Mouse (Mus musculus): Measurements from ENCODE around the gene Lgals4.

Lgals4 gene

DNA sequence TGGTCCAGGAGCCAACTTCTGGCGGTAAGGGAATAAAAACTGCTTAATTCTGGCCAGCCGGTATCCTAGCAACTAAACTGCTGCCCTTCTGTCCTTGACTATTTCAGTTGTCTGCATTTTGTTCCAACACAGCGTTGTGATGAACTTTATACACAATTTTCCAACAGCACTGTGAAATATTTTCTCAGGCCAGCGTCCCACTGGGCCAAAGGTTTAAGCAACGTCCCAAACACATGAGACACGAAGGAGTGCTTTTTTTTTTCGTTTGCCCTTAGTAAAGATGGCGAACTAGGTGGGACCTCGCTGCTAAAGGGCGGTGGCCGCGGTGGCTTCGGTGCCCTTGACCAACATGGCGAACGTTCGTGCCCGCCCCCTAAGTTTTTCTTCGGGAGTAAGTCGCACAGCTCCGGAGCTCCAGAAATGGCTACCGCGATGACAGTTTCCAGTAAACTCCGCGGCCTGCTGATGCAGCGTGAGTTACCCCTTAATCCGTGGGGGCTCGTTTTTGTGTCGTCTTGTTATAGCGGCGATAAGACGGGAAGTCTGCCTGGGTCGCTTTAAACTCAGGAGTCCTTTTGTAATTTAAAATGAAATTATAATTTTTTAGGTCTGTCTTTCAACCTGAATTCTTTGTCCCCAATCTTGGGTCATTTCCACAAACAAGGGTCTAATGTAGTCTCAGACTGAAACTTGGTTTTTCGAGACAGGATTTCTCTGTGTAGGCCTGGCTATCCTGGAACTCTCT lies 8.5 kb upstream of the Lgals4 start, which contains the start of gene Ech1:
Ech1 (plus strand) TSS at position 277 of the 745 bp plus-strand sequence.
- ChIA-PET CTCF (interaction anchor here in 3 of 4 experiments (0.7 to 1.3 kb wide), 6 partner anchors 15 to 388 kb away, joined by 3 to 5 read pairs (median 3); partner anchors contain the start of gene Gmfg (in 1 of the 3)), POLR2A (interaction anchor here (0.6 to 15.7 kb wide), 28 partner anchors 8 to 192 kb away, joined by 3 to 328 read pairs (median 4); partner anchors contain the start of genes Hnrnpl (in 2 of the 4), Sirt2 (in 2 of the 4), Mrps12 (in 1 of the 4) and Sars2 (in 1 of the 4))

DNA sequence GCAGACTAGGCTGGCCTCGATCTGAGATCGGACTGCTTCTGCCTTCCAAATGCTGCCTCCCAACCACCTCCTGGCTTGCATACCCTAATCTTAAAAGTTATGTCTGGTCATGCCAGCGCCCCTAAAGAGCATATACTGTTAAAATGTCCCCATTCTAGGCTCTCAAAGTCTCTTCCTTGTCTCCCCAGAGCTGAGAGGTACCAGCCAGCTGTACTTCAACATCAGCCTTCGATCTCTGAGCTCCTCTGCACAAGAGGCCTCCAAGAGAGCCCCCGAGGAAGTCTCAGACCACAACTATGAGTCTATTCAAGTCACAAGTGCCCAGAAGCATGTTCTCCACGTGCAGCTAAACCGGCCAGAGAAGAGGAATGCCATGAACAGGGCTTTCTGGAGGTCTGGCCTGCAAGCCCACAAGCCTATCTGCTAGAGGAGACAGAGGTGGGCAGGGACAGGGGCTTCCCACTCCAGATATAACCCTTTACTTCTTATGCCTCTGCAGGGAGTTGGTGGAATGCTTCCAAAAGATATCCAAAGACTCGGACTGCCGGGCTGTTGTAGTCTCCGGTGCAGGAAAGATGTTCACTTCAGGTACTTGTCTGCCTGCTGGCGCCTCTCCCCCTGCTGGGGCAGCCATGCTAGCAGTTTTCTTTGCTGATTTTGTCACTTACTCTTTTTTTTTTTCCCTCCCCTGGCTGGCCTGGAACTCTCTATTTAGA lies 7.8 kb upstream of the Lgals4 start:
- ChIA-PET CTCF (interaction anchor here (0.6 to 1.3 kb wide), 8 partner anchors 15 to 443 kb away, joined by 3 to 5 read pairs (median 3); partner anchors contain the start of gene Gmfg (in 1 of the 4)), POLR2A (interaction anchor here (0.6 to 15.7 kb wide), 28 partner anchors 9 to 145 kb away, joined by 3 to 328 read pairs (median 4); partner anchors contain the start of genes Hnrnpl (in 2 of the 4), Sirt2 (in 2 of the 4), Mrps12 (in 1 of the 4) and Sars2 (in 1 of the 4))

DNA sequence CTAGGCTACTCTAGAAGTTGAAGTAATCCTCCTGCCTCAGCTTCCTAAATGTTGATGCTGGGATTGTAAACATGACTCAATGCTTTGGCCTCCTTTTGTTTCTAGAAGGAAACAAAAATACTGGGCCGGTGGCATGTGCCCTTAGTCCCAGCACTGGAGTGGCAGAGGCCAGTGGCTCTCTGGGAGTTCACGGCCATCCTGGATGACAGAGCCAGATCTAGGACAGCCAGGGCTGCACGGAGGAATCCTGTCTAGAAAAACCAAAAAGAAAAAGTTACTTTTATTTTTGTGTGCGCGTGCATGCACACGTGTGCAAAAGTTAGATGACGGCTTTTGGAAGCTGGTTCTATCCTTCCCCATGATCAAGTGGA lies 7.3 kb upstream of the Lgals4 start:
- POLR2A ChIA-PET = interaction anchor here in 3 of 4 experiments (1.0 to 15.7 kb wide), 17 partner anchors 9 to 93 kb away, joined by 3 to 328 read pairs (median 9); partner anchors contain the start of genes Hnrnpl (in 2 of the 3) and Sirt2 (in 1 of the 3)
- CTCF ChIA-PET = interaction anchor here in 3 of 4 experiments (0.6 to 1.1 kb wide), 3 partner anchors 16 to 90 kb away, joined by 3 read pairs; no protein-coding TSS in a partner anchor

DNA sequence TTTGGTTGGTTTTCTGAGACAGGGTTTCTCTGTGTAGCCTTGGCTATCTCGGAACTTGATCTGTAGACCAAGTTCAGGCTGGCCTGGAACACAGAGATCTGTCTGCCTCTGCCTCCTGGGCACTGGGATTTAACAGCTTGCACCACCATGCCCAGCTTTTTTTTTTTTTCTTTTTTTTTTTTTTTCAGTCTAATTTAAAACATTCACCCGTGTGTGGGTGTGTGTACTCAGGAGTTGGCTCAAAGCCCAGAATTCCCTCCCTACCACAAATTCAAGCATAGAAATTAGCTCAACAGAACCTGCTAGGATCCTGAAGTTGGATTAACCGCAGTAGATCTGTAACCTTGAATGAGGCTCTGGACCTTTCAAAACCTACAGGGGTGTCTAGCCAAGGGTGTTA lies 6.3 kb upstream of the Lgals4 start:
- CTCF ChIA-PET = interaction anchor here in 3 of 4 experiments (0.6 to 1.1 kb wide), 7 partner anchors 11 to 151 kb away, joined by 3 to 10 read pairs (median 3); no protein-coding TSS in a partner anchor
- POLR2A ChIA-PET = interaction anchor here (0.6 to 15.7 kb wide), 29 partner anchors 10 to 410 kb away, joined by 3 to 328 read pairs (median 4); partner anchors contain the start of genes Hnrnpl (in 1 of the 4) and Kcnk6 (in 1 of the 4)

DNA sequence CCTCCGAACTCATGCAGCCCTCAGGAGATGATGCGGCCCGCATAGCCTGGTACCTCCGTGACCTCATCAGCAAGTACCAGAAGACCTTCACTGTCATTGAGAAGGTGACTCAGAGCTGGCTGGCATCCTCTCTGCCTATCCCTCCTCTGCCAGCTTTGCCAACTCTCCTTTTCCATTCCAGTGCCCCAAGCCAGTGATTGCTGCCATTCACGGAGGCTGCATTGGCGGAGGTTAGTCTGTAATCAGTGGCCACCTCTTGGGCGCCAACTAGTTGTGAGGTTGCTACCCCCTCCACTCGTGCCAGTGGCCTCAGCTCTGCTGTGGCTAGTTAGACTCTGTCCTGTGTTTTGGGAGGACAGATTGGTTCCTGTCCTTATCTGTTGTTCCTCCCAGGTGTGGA lies 3.8 kb upstream of the Lgals4 start:
- ChIA-PET POLR2A (interaction anchor here in 2 of 4 experiments (1.5 to 15.7 kb wide), 3 partner anchors 11 to 20 kb away, joined by 13 to 328 read pairs (median 14); partner anchors contain the start of gene Hnrnpl (in 1 of the 2)), CTCF (no interaction called here)

DNA sequence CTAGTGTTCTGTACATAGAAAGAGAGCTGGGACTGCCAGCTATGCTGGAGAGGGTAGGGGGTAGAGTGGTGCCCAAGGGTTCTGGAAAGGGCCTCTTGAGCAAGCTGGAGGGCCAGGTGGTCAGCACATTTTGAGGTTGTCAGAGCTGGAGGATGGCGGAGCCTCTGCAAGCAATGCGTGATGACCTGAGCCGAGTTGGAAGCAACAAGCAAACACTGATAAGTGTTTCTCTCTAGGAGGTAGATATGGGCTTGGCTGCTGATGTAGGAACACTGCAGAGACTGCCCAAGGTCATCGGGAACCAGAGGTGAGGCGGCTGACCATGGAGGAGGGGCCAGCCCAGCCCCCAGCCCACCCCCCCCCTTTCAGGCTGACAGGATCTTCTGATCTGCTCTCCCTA lies 2.7 kb upstream of the Lgals4 start:
- CTCF ChIA-PET = interaction anchor here in 2 of 4 experiments (0.6 to 0.7 kb wide), 2 partner anchors 37 to 169 kb away, joined by 3 read pairs; no protein-coding TSS in a partner anchor
- POLR2A ChIA-PET = interaction anchor here in 3 of 4 experiments (0.8 to 15.7 kb wide), 16 partner anchors 8 to 71 kb away, joined by 3 to 328 read pairs (median 4); partner anchors contain the start of genes Hnrnpl (in 1 of the 3) and Sirt2 (in 1 of the 3)

DNA sequence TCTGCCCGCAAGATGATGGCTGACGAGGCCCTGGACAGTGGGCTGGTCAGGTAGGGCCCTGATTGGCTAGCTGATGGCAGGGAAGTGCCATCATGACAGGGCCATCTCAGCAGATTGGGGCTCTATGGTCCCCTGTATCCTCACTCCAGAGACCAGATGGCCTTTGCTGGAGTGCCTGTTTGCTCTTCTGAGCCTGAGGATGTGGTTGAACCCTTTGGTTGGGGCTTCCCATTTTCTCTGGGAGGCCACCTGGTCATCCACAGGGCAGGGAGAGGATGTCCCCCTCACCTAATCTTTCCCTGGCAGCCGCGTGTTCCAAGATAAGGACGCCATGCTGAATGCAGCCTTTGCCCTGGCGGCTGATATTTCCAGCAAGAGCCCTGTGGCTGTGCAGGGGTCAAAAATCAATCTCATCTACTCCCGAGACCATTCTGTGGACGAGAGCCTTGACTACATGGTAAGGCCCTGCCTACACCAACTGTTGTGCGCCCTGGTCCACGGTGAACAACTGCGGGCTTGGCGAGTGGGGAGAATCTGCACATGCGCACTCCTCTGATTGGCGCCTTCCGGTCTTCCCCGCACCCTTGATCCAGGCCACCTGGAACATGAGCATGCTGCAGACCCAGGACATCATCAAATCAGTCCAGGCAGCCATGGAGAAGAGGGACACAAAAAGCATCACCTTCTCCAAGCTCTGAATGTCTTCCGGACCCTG lies 2.1 kb upstream of the Lgals4 start:
- ChIA-PET POLR2A (interaction anchor here (0.6 to 15.7 kb wide), 22 partner anchors 9 to 1366 kb away, joined by 3 to 328 read pairs (median 4); partner anchors contain the start of genes Hnrnpl (in 1 of the 4) and Sirt2 (in 1 of the 4)), CTCF (interaction anchor here in 2 of 4 experiments (0.6 to 0.7 kb wide), 2 partner anchors 38 to 170 kb away, joined by 3 read pairs; no protein-coding TSS in a partner anchor)

DNA sequence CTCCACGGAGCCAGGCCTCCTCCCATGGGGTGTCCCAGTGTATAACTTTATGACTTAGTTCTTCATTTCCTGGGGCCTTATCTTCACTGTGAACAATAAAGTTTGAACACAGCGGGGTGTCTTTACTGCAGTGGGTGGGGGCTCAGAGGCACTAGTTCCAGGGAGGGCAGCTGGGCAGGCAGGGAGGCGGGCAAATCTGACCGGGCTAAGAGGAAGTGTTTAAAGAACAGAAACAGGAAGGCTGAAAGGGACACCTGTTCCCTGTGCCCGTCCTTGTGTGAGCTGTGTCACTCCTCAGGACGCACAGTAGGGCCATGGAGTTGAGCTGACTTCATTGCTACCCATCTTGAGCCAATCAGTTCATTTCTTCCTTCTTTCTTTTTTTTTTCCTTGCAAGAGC lies 1.5 kb upstream of the Lgals4 start:
- ChIA-PET POLR2A (interaction anchor here (0.5 to 15.7 kb wide), 19 partner anchors 9 to 1366 kb away, joined by 3 to 328 read pairs (median 4); partner anchors contain the start of genes Hnrnpl (in 1 of the 4), Mrps12 (in 1 of the 4) and Sars2 (in 1 of the 4)), CTCF (interaction anchor here in 1 of 4 experiments (0.7 kb wide), 1 partner anchor 9 kb away, joined by 3 read pairs; no protein-coding TSS in a partner anchor)

DNA sequence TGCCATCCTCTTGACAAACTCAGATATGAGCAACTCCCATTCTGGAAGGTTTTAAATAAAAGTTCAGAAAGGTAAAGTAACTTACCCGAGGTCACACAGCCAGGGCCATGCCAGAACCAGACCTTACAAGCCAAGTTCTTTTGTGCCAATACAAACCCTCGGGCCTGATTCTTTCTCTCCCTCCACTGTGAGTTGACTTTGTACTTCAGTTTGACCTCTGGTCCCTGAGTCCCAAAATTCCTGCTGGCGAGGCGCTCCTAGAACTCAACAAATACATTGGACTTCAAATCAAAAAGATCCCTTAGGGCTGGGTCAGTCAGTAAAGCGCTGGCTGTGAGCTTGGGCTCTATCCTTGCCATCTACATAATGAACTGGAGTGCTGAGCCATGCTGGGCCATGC lies 3.3 kb downstream of the Lgals4 start:
- ChIA-PET POLR2A (interaction anchor here in 3 of 4 experiments (0.5 to 15.7 kb wide), 10 partner anchors 9 to 764 kb away, joined by 3 to 328 read pairs (median 6); partner anchors contain the start of genes Ech1 (in 1 of the 3) and Hnrnpl (in 1 of the 3)), CTCF (interaction anchor here in 1 of 4 experiments (0.7 to 1.2 kb wide), 2 partner anchors 35 to 45 kb away, joined by 3 to 5 read pairs; no protein-coding TSS in a partner anchor)

DNA sequence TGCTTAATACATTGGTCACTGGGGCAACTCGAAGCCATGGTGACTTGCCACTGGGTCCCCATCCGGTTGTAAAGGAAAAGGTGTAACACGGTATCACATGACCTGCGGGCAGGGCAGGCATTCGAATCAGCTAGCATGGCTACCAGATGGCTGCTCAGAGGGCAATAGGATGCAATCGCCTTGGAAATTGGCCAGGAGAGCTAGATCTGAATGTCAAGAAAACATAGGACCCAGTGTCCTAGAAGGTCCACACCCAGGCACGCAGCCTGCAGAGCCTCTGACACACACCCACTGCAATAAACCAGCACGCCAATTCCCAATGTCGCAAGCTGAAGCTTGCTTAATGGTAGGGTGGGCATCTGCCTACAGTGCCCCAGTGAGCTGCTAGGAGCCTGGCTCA lies 4.7 kb downstream of the Lgals4 start:
- ChIA-PET POLR2A (interaction anchor here in 2 of 4 experiments (0.6 to 15.7 kb wide), 13 partner anchors 9 to 163 kb away, joined by 3 to 328 read pairs (median 4); partner anchors contain the start of genes Ech1 (in 1 of the 2) and Hnrnpl (in 1 of the 2)), CTCF (no interaction called here)

DNA sequence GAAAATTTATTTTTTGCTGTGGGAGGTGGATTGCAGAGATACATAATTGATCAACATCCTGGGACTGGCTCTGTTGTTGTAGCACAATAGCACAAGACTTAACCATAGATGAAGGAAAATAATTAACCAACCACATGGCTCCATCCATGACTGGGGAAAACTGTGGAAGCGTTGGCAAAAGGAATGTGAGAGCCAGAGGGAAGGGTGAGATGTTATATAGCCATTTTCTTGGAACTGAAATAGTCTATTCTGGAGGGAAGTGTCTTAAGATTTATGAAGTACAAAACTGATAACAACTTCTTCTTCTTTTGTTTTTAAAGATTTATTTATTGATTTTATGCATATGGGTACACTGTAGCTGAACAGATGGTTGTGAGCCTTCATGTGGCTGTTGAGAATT lies 13.6 kb downstream of the Lgals4 start:
- CTCF ChIA-PET = interaction anchor here in 1 of 4 experiments (0.7 kb wide), 1 partner anchor 24 kb away, joined by 4 read pairs; no protein-coding TSS in a partner anchor
- POLR2A ChIA-PET = interaction anchor here in 1 of 4 experiments (1.2 to 2.3 kb wide), 6 partner anchors 15 to 81 kb away, joined by 3 to 6 read pairs (median 5); partner anchors contain the start of gene Sirt2

DNA sequence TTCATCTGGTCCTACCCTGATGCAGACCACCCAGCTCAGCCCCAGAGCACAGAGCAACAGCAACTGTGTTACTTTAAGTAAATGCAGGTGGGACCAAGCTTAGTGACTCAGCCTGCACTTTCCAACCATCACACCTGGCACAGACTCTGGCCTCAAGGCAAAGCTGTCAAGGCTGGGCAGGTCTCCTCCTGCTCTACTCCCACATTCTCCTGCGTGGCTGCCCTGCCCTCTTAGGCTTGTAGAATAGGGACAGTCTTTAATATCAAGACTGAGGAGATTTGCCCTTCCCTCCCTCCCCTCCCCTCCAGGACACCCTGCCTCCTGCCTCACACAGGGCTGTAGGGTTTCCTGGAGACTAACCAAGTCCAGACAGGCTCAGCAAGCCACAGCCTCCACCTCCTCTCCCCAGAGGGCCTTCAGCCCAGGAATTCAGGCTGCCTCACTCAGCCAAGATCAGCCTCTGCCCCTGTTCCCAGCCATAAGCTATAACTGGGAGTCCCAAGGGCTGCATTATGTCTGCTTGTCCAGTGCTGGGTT lies 16.1 kb downstream of the Lgals4 start:
- ChIA-PET CTCF (interaction anchor here in 2 of 4 experiments (0.6 to 1.1 kb wide), 2 partner anchors 12 to 685 kb away, joined by 3 to 4 read pairs; no protein-coding TSS in a partner anchor), POLR2A (interaction anchor here in 2 of 4 experiments (0.6 to 2.3 kb wide), 17 partner anchors 9 to 397 kb away, joined by 3 to 12 read pairs (median 4); partner anchors contain the start of genes Hnrnpl (in 1 of the 2) and Sirt2 (in 1 of the 2))

DNA sequence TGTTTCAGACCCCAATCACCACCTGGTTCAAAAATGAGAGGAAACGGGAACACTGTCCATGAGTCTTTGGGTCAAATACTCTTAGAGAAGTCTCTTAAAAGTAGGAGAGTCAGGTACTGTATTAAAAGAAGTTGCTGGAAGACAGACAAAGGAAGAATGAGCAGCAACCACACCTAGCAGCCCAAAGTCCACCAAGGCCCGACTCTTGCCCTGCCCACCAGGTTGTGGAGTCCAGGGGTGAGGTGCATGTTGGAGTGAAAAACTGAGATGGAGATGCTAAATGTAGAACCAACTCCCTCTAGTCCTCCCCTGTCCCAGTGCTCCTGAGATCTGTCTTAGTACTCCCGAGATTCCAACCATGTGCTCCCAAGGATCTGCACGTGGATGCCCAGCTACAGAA lies 17.0 kb downstream of the Lgals4 start:
- POLR2A ChIA-PET = interaction anchor here in 2 of 4 experiments (1.2 to 2.3 kb wide), 6 partner anchors 10 to 40 kb away, joined by 3 to 12 read pairs (median 6); no protein-coding TSS in a partner anchor
- CTCF ChIA-PET = no interaction called here

DNA sequence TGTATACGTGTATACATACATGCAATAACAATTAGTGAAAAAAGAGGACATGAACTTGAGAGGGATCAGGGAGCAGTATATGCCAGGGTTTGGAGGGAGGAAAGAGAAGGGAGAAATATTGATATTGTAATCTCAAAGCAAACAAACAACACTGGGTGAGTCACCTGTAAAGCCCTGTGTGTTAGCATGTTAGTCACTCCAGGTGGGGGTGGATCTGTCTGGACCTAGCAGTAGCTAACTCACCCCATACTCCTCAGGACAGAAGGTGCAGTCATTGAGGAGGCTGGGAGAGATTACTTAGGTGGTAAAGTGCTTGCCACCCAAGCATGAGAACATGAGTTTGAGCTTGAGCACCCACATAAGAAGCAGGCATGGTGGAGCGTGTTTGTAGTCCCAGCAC lies 26.3 kb downstream of the Lgals4 start:
- POLR2A ChIA-PET = interaction anchor here in 2 of 4 experiments (1.0 to 1.3 kb wide), 3 partner anchors 47 to 141 kb away, joined by 3 to 4 read pairs (median 4); no protein-coding TSS in a partner anchor
- CTCF ChIA-PET = interaction anchor here in 1 of 4 experiments (0.5 to 1.6 kb wide), 2 partner anchors 23 to 158 kb away, joined by 3 read pairs; no protein-coding TSS in a partner anchor

DNA sequence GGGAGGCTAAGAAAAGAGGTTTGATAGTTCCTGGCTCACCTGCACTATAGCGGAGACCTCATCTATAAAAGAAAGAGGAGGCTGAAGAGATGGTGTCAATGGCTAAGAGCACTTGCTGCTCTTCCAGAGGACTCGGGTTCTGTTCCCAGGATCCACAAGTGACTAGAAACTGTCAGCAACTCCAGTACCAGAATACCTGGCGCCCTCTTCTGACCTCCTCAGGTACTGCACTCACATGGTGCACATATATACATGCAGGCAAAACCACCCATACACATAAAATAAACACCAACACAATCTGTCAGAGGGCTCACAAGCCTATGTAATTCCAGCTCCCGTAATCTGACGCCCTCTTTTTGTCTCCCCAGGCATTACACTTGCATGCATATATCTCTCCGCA lies 27.2 kb downstream of the Lgals4 start:
- CTCF ChIA-PET = interaction anchor here in 3 of 4 experiments (1.3 to 1.6 kb wide), 3 partner anchors 22 to 81 kb away, joined by 3 to 4 read pairs (median 3); no protein-coding TSS in a partner anchor
- POLR2A ChIA-PET = interaction anchor here in 1 of 4 experiments (0.6 to 2.2 kb wide), 7 partner anchors 11 to 211 kb away, joined by 3 to 7 read pairs (median 5); partner anchors contain the start of genes Hnrnpl and Sirt2

DNA sequence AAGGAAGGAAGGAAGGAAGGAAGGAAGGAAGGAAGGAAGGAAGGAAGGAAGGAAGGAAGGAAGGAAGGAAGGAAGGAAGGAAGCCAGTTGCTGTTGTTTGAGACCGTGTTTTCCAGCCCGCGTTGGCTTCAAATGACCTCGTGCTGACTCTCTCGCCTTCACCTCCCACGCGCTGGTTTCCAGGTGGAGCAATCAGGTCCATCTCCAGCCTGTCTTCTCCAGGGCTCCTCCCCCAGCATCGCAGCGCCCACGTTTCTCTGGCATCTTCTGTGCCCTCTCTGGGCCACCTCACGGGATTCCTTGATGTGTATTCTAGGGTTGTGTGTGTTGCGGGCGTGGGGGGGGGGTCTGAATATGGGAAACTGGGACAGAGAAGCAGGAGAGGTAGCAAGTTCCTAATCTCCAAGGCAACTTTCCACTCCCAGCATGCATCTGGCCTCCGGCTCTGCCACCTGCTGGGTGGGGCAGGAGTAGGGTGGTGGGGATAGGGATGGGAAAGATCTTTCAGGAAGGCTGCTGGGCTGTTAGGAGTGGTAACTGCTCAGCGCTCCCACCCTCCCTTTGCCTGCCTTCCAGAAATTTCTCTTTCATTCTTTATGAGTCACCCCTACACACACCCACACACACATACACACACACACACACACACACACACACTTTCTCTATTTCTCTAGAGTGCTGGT lies 29.3 kb downstream of the Lgals4 start:
- ChIA-PET CTCF (no interaction called here), POLR2A (interaction anchor here in 1 of 4 experiments (0.7 to 1.9 kb wide), 2 partner anchors 13 to 386 kb away, joined by 3 to 7 read pairs; no protein-coding TSS in a partner anchor)

Data from embryonic stem cell, embryonic (primary cell).